ENCODE assay signal across 22 mouse cellular contexts in the genomic region with DNA sequence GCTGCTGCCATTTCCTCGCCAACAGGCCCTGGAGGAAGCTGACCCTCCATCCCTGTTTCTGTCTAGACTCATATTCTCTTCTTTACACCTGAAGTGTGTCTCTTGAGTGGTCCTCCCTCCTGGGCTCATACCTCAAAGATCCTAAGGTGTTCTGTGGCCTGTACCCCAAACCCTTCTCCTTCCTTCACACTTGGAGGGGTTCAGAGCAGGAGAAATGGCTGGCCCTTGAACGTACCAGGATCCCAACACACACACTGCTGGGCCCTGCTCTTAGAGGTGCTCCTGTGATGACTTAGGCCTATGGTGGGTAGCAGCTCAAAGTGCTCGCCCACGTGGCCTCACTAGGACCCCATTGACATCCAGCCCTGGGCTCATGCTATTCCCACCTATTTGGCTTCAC. TPM values are rescaled to one million over a fixed set of nuclear protein-coding genes. Genes with fewer than 3 reads are reported as not detected.
DNase-seq lines count a peak whose midpoint lies in the region; ATAC-seq and TF ChIP-seq lines count a peak whose summit lies in the region.
"Had no signal": no experiment of that assay in that cellular context is flagged by ENCODE, and none has a peak within 500 bp of the region (broad histone marks: within the 10 kb centered on the region; RNA-seq: fewer than 3 reads in every experiment).

No protein-coding gene starts in this region.

- no peaks in the 10 kb centered on the region for H3K27me3 ChIP-seq in forebrain, embryonic 11.5 days (ENCODE audit: control insufficient read depth, insufficient read depth, low read length)
- H3K27me3 ChIP-seq in forebrain, postnatal 0 days (ENCODE audit: insufficient read depth, low read length) = no peaks in the 10 kb centered on the region
- H3K27me3 ChIP-seq in intestine, embryonic 14.5 days (replicated peaks; ENCODE audit: control insufficient read depth, insufficient read depth, low read length) = no peaks in the 10 kb centered on the region
- no peaks in the 10 kb centered on the region for H3K27me3 ChIP-seq in intestine, postnatal 0 days (replicated peaks; ENCODE audit: control insufficient read depth, insufficient read depth, low read length)
- H3K27me3 ChIP-seq in embryonic facial prominence, embryonic 10.5 days (replicated peaks; ENCODE audit: low read depth, poor library complexity, severe bottlenecking) = no peaks in the 10 kb centered on the region
- H3K27me3 ChIP-seq: forebrain, embryonic 12.5 days; forebrain, embryonic 15.5 days; heart, embryonic 13.5 days; hindbrain, embryonic 12.5 days; hindbrain, embryonic 15.5 days had no signal

- H3K36me3 ChIP-seq in forebrain, embryonic 11.5 days (ENCODE audit: control insufficient read depth, insufficient read depth, low read length) = no peaks in the 10 kb centered on the region
- H3K36me3 ChIP-seq in forebrain, postnatal 0 days (ENCODE audit: insufficient read depth) = 0 out of 2 replicates have a peak, but pooled peaks cover 10% of the 10 kb centered on the region
- H3K36me3 ChIP-seq in intestine, embryonic 14.5 days (ENCODE audit: control insufficient read depth, insufficient read depth, low read length) = peaks cover 6% of the 10 kb centered on the region
- H3K36me3 ChIP-seq in intestine, postnatal 0 days (ENCODE audit: control insufficient read depth, insufficient read depth) = no peaks in the 10 kb centered on the region
- peaks cover 30% of the 10 kb centered on the region for H3K36me3 ChIP-seq in embryonic facial prominence, embryonic 10.5 days (replicated peaks)
- H3K36me3 ChIP-seq: forebrain, embryonic 15.5 days; heart, embryonic 13.5 days; hindbrain, embryonic 15.5 days had no signal

- H3K9ac ChIP-seq in forebrain, embryonic 11.5 days (ENCODE audit: low read length) = no peak overlapping the region
- H3K9ac ChIP-seq in forebrain, postnatal 0 days = no peak overlapping the region
- no peak overlapping the region for H3K9ac ChIP-seq in intestine, embryonic 14.5 days (ENCODE audit: low read length)
- no peak overlapping the region for H3K9ac ChIP-seq in intestine, postnatal 0 days (ENCODE audit: low read depth, low read length)
- H3K9ac ChIP-seq: forebrain, embryonic 12.5 days; forebrain, embryonic 15.5 days; heart, embryonic 13.5 days; hindbrain, embryonic 12.5 days; hindbrain, embryonic 15.5 days had no signal

- no peak overlapping the region for H3K4me2 ChIP-seq in forebrain, embryonic 11.5 days (ENCODE audit: low read depth, low read length, severe bottlenecking)
- H3K4me2 ChIP-seq in forebrain, postnatal 0 days (ENCODE audit: low read depth) = no peak overlapping the region
- H3K4me2 ChIP-seq in intestine, embryonic 14.5 days (ENCODE audit: low read length) = no peak overlapping the region
- no peak overlapping the region for H3K4me2 ChIP-seq in intestine, postnatal 0 days (replicated peaks; ENCODE audit: low read depth)
- H3K4me2 ChIP-seq: forebrain, embryonic 12.5 days; forebrain, embryonic 15.5 days; heart, embryonic 13.5 days; hindbrain, embryonic 12.5 days; hindbrain, embryonic 15.5 days had no signal

- no peak overlapping the region for H3K4me3 ChIP-seq in forebrain, embryonic 11.5 days (ENCODE audit: low read depth, low read length)
- H3K4me3 ChIP-seq in forebrain, postnatal 0 days (ENCODE audit: low read depth, low read length) = no peak overlapping the region
- no peak overlapping the region for H3K4me3 ChIP-seq in intestine, embryonic 14.5 days (ENCODE audit: low read depth, low read length)
- H3K4me3 ChIP-seq in intestine, postnatal 0 days (ENCODE audit: low read depth, low read length) = no peak overlapping the region
- H3K4me3 ChIP-seq in embryonic facial prominence, embryonic 10.5 days = no peak overlapping the region
- H3K4me3 ChIP-seq: forebrain, embryonic 12.5 days; forebrain, embryonic 15.5 days; heart, embryonic 13.5 days; hindbrain, embryonic 12.5 days; hindbrain, embryonic 15.5 days had no signal

- ATAC-seq in forebrain, embryonic 11.5 days (replicated peaks; ENCODE audit: low FRiP score) = no peak
- no peak for ATAC-seq in forebrain, postnatal 0 days
- ATAC-seq in intestine, embryonic 14.5 days (replicated peaks; ENCODE audit: low FRiP score, low TSS enrichment, low read depth) = no peak
- no peak for ATAC-seq in intestine, postnatal 0 days
- no peak for ATAC-seq in erythroid progenitor cell, adult 5-6 weeks (replicated peaks; ENCODE audit: low FRiP score, poor library complexity, severe bottlenecking)
- ATAC-seq: activated CD4-positive, CD25-positive, alpha-beta regulatory T cell, adult 4 months; forebrain, embryonic 15.5 days had no signal

- TF ChIP-seq CTCF in forebrain, postnatal 0 days (IDR thresholded peaks at IDR 0.05; ENCODE audit: low read depth) = no peak
- no peak for TF ChIP-seq CTCF in intestine, postnatal 0 days (IDR thresholded peaks at IDR 0.05; ENCODE audit: low read depth)

- WGBS in forebrain, embryonic 11.5 days = 90% methylated on average over 4 of the region's 4 CpGs
- 91% methylated on average over 4 of the region's 4 CpGs for WGBS in forebrain, postnatal 0 days
- WGBS in intestine, embryonic 14.5 days = 90% methylated on average over 4 of the region's 4 CpGs
- 85% methylated on average over 4 of the region's 4 CpGs for WGBS in intestine, postnatal 0 days
- 88% methylated on average over 4 of the region's 4 CpGs for WGBS in embryonic facial prominence, embryonic 10.5 days

- H3K4me1 ChIP-seq in forebrain, embryonic 11.5 days (replicated peaks; ENCODE audit: control insufficient read depth, insufficient read depth, low read length) = no peaks in the 10 kb centered on the region
- no peaks in the 10 kb centered on the region for H3K4me1 ChIP-seq in forebrain, postnatal 0 days (ENCODE audit: insufficient read depth)
- no peaks in the 10 kb centered on the region for H3K4me1 ChIP-seq in intestine, embryonic 14.5 days (replicated peaks; ENCODE audit: control insufficient read depth, insufficient read depth, low read length)
- H3K4me1 ChIP-seq in intestine, postnatal 0 days (replicated peaks; ENCODE audit: control insufficient read depth, insufficient read depth, low read length) = no peaks in the 10 kb centered on the region
- H3K4me1 ChIP-seq in embryonic facial prominence, embryonic 10.5 days = no peaks in the 10 kb centered on the region
- H3K4me1 ChIP-seq: forebrain, embryonic 12.5 days; forebrain, embryonic 15.5 days; heart, embryonic 13.5 days; hindbrain, embryonic 12.5 days; hindbrain, embryonic 15.5 days had no signal

- H3K9me3 ChIP-seq in forebrain, embryonic 11.5 days (ENCODE audit: control insufficient read depth, low read length) = no peaks in the 10 kb centered on the region
- no peaks in the 10 kb centered on the region for H3K9me3 ChIP-seq in forebrain, postnatal 0 days (ENCODE audit: low read length)
- H3K9me3 ChIP-seq in intestine, embryonic 14.5 days (ENCODE audit: control insufficient read depth, low read length) = no peaks in the 10 kb centered on the region
- H3K9me3 ChIP-seq in intestine, postnatal 0 days (ENCODE audit: control insufficient read depth) = no peaks in the 10 kb centered on the region
- H3K9me3 ChIP-seq in embryonic facial prominence, embryonic 10.5 days = no peaks in the 10 kb centered on the region
- H3K9me3 ChIP-seq: forebrain, embryonic 12.5 days; forebrain, embryonic 15.5 days; heart, embryonic 13.5 days; hindbrain, embryonic 12.5 days; hindbrain, embryonic 15.5 days had no signal

- DNase-seq in forebrain, embryonic 11.5 days (ENCODE audit: low spot score) = peak; percentile 43
- no peak for DNase-seq in forebrain, postnatal 0 days
- DNase-seq in intestine, embryonic 14.5 days (ENCODE audit: low spot score) = peak; percentile 28
- peak; percentile 3 for DNase-seq in thymus, postnatal 4 days
- DNase-seq in thymus, postnatal 0 days (ENCODE audit: low spot score) = no peak
- peak; percentile 5 for DNase-seq in embryonic facial prominence, embryonic 10.5 days (ENCODE audit: low spot score)
- DNase-seq: adrenal gland, adult 8-10 months; adrenal gland, postnatal 25 days; cerebellum, adult 11-12 months; cerebellum, adult 8-10 months; embryo, embryonic 11 days; gastrocnemius, postnatal 10 days had no signal

- no peak overlapping the region for H3K27ac ChIP-seq in forebrain, embryonic 11.5 days (ENCODE audit: low read depth, low read length)
- no peak overlapping the region for H3K27ac ChIP-seq in forebrain, postnatal 0 days (ENCODE audit: low read depth, low read length)
- H3K27ac ChIP-seq in intestine, embryonic 14.5 days (ENCODE audit: low read depth) = no peak overlapping the region
- no peak overlapping the region for H3K27ac ChIP-seq in intestine, postnatal 0 days (ENCODE audit: low read depth, low read length)
- no peak overlapping the region for H3K27ac ChIP-seq in embryonic facial prominence, embryonic 10.5 days (replicated peaks)
- H3K27ac ChIP-seq: forebrain, embryonic 12.5 days; forebrain, embryonic 15.5 days; heart, embryonic 13.5 days; hindbrain, embryonic 12.5 days; hindbrain, embryonic 15.5 days had no signal

RNA-seq across cellular contexts. Expression of gene Col6a1, which starts 39.0 kb away (rescaled TPM):
- polyA plus RNA-seq in forebrain, embryonic 11.5 days (2014; fragmentation: Nextera tagmentation; extraction: Ambion mirVana) = 8.6 and 11.3 TPM in 2 replicates
- total RNA-seq in forebrain, postnatal 0 days (2014; rRNA removed) = 22.3 and 31.8 TPM in 2 replicates
- 14.6 and 15.9 TPM in 2 replicates for polyA plus RNA-seq in forebrain, postnatal 0 days (2015; fragmentation: Nextera tagmentation; extraction: Ambion mirVana)
- polyA plus RNA-seq in intestine, embryonic 14.5 days (2014; fragmentation: Nextera tagmentation; extraction: Ambion mirVana) = 309 and 317 TPM in 2 replicates
- 112 and 113 TPM in 2 replicates for polyA plus RNA-seq in intestine, postnatal 0 days (2015; fragmentation: Nextera tagmentation; extraction: Ambion mirVana)
- 32.0 and 38.5 TPM in 2 replicates for polyA plus RNA-seq in thymus, postnatal 0 days (2015; fragmentation: Nextera tagmentation; extraction: Ambion mirVana)
- polyA plus RNA-seq in embryonic facial prominence, embryonic 10.5 days (2016; fragmentation: Nextera tagmentation; extraction: Ambion mirVana) = 7.0 and 12.3 TPM in 2 replicates
- total RNA-seq in erythroid progenitor cell, adult 5-6 weeks (2015; ENCODE audit: low replicate concordance) = not detected in 2 replicates
- total RNA-seq in erythroid progenitor cell, adult 5-6 weeks (2017; ENCODE audit: low replicate concordance) = not detected in 2 replicates
- total RNA-seq: granulocyte monocyte progenitor cell, adult 5-6 weeks; hematopoietic stem cell, adult 5-6 weeks had no signal
- polyA plus RNA-seq: activated CD4-positive, CD25-positive, alpha-beta regulatory T cell, adult 4 months had no signal

Comparison
In these comparisons a context has a peak if more than half of its experiments do, and no peak if none do; other contexts are left out.
1. DNase-seq: peak in forebrain, embryonic 11.5 days (single experiment), intestine, embryonic 14.5 days (single experiment), thymus, postnatal 4 days (single experiment) and embryonic facial prominence, embryonic 10.5 days (single experiment); none in forebrain, postnatal 0 days (single experiment) and thymus, postnatal 0 days (single experiment).